Mouse (Mus musculus) lung, embryonic 15.5 days (tissue): ENCODE measurements at regions not wholly inside any gene's neighbourhood (a gene's known extent, or its start where the extent isn't known, plus 50 kb on each side); places are given as distances from the start of the nearest gene placed in this dataset.

Experiments
- ATAC-seq: fragments of 200-750 bp; cut with Nextera tagmentation; 2 replicates; pipeline ENCODE4 v1.8.0; 2017; ENCODE audit warnings: moderate number of reproducible peaks, borderline replicate concordance; ENCODE audit not compliant: low FRiP score, low TSS enrichment; ENCODE audit errors: extremely low read depth
- H3K27ac ChIP-seq: fragments of 300-500 bp; sonication (generic); 2 replicates; pipeline ENCODE4 v1.5.1; 2015; ENCODE audit warnings: moderate library complexity, mild to moderate bottlenecking, inconsistent platforms
- H3K27me3 ChIP-seq: fragments of 300-500 bp; sonication (generic); 2 replicates; pipeline ENCODE4 v1.6.1; 2015; ENCODE audit warnings: inconsistent platforms
- H3K36me3 ChIP-seq: fragments of 300-500 bp; sonication (generic); 2 replicates; pipeline ENCODE4 v1.6.1; 2015; ENCODE audit warnings: inconsistent platforms
- H3K4me1 ChIP-seq: fragments of 300-500 bp; sonication (generic); 2 replicates; pipeline ENCODE4 v1.6.1; 2015; ENCODE audit warnings: inconsistent platforms
- H3K4me2 ChIP-seq: fragments of 300-500 bp; sonication (generic); 2 replicates; pipeline ENCODE4 v1.6.1; 2015; ENCODE audit warnings: inconsistent platforms, mild to moderate bottlenecking, moderate library complexity
- H3K4me3 ChIP-seq: fragments of 300-500 bp; sonication (generic); 2 replicates; pipeline ENCODE4 v1.5.1; 2015; ENCODE audit warnings: mild to moderate bottlenecking, inconsistent platforms
- H3K9ac ChIP-seq: fragments of 300-500 bp; sonication (generic); 2 replicates; pipeline ENCODE4 v1.6.1; 2015; ENCODE audit warnings: inconsistent platforms
- H3K9me3 ChIP-seq: fragments of 300-500 bp; sonication (generic); 2 replicates; pipeline ENCODE4 v1.6.1; 2016; ENCODE audit warnings: inconsistent platforms
- WGBS: fragments of 180-500 bp; shearing (Covaris S2); methylation state at CpG from one replicate; pipeline ENCODE4 v1.1.7; 2015; 5-methylcytosine and 5-hydroxymethylcytosine counted together

DNA sequence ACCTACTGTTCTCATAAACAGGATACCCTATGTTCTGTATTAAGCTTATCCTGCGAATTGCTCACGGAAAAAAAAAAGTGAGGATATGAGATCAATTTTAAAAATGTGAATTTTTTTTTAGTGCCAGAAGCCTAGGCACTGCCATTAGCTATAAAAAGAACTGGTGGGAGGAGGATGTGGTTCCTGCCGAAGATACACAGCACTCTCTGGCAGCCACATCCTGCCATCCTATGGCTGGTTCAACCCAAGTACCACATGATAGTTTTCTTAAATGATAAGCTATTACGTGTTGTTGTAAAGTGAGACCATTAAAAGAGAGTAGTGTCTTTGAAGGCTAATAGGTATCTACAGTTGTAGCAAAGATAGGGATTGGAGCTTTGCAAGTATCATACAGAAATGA, 58.2 kb upstream of the Ppp3ca start:
- Histone ChIP-seq H3K9me3 (no peaks in the 10 kb centered on the region), H3K36me3 (no peaks in the 10 kb centered on the region), H3K27ac (no peak overlapping the region), H3K4me2 (no peak overlapping the region), H3K4me3 (no peak overlapping the region), H3K27me3 (no peaks in the 10 kb centered on the region), H3K9ac (no peak overlapping the region), H3K4me1 (peaks cover 6% of the 10 kb centered on the region; the same call in 1 of the 2 replicates)
- no peak for ATAC-seq
- WGBS: 69% methylated on average over 4 of the region's 4 CpGs

GRCm38 (mm10) chr3:136610556-136610924, 59.4 kb upstream of the Ppp3ca start:
- H3K4me2 ChIP-seq: no peak overlapping the region
- no peaks in the 10 kb centered on the region for H3K9me3 ChIP-seq
- no peak overlapping the region for H3K4me3 ChIP-seq
- H3K27ac ChIP-seq: peak overlapping the region; percentile 17; the same call in 1 of the 2 replicates
- whole genome bisulfite sequencing: 69% methylated on average over 5 of the region's 5 CpGs
- ATAC-seq: no peak
- H3K27me3 ChIP-seq: no peaks in the 10 kb centered on the region
- H3K4me1 ChIP-seq: peaks cover 6% of the 10 kb centered on the region; the same call in 1 of the 2 replicates
- no peaks in the 10 kb centered on the region for H3K36me3 ChIP-seq
- no peak overlapping the region for H3K9ac ChIP-seq

- WGBS: 22% methylated on average over 6 of the region's 6 CpGs
- H3K4me2 ChIP-seq: peak overlapping the region; percentile 7; the same call in 1 of the 2 replicates
- peak; percentile 55; the same call in 1 of the 2 replicates for ATAC-seq
- H3K9ac ChIP-seq: no peak overlapping the region
- no peaks in the 10 kb centered on the region for H3K27me3 ChIP-seq
- H3K36me3 ChIP-seq: no peaks in the 10 kb centered on the region
- H3K9me3 ChIP-seq: no peaks in the 10 kb centered on the region
- H3K4me3 ChIP-seq: no peak overlapping the region
- peak overlapping the region; percentile 17; the same call in 1 of the 2 replicates for H3K27ac ChIP-seq
- peaks cover 6% of the 10 kb centered on the region; the same call in 1 of the 2 replicates for H3K4me1 ChIP-seq
Measured at GRCm38 (mm10) chr3:136609855-136610555, 59.9 kb upstream of the Ppp3ca start.

DNA sequence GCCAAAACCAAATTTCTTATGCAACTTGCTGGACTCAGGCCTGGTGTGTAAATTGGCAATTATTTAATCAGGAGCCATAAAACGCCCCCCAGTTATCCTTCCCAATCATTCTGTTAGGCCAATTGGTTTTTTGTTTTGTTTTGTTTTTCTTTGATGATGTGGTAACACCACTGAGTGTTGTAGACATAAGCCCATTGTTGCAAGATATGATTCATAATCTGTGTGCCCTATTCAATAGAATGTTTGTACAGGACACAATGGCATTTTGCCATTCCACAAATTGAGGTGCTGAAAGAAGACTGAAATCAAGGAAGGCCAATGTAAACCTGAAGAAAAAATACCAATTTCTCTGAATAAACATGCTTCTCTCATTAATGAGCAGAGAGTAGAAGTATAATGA, 68.2 kb upstream of the Ppp3ca start:
- H3K4me1 ChIP-seq: no peaks in the 10 kb centered on the region
- no peaks in the 10 kb centered on the region for H3K36me3 ChIP-seq
- no peak overlapping the region for H3K27ac ChIP-seq
- H3K4me3 ChIP-seq: no peak overlapping the region
- ATAC-seq: no peak
- no peaks in the 10 kb centered on the region for H3K9me3 ChIP-seq
- no peak overlapping the region for H3K9ac ChIP-seq
- no peaks in the 10 kb centered on the region for H3K27me3 ChIP-seq
- 56% methylated on average over 1 of the region's 1 CpGs for WGBS
- no peak overlapping the region for H3K4me2 ChIP-seq

GRCm38 (mm10) chr3:136583937-136584336, 86.0 kb upstream of the Ppp3ca start:
- Histone ChIP-seq H3K27ac (no peak overlapping the region), H3K4me1 (no peaks in the 10 kb centered on the region), H3K9ac (no peak overlapping the region), H3K36me3 (no peaks in the 10 kb centered on the region), H3K9me3 (no peaks in the 10 kb centered on the region), H3K4me3 (no peak overlapping the region), H3K4me2 (no peak overlapping the region), H3K27me3 (no peaks in the 10 kb centered on the region)
- ATAC-seq: no peak
- 82% methylated on average over 1 of the region's 1 CpGs for WGBS

GRCm38 (mm10) chr3:136578016-136578415, 91.9 kb upstream of the Ppp3ca start:
- no peaks in the 10 kb centered on the region for H3K9me3 ChIP-seq
- H3K36me3 ChIP-seq: no peaks in the 10 kb centered on the region
- no peak for ATAC-seq
- no peak overlapping the region for H3K4me2 ChIP-seq
- no peak overlapping the region for H3K27ac ChIP-seq
- no peaks in the 10 kb centered on the region for H3K4me1 ChIP-seq
- no peak overlapping the region for H3K9ac ChIP-seq
- 64% methylated on average over 3 of the region's 3 CpGs for WGBS
- H3K4me3 ChIP-seq: no peak overlapping the region
- no peaks in the 10 kb centered on the region for H3K27me3 ChIP-seq

- Histone ChIP-seq H3K4me1 (no peaks in the 10 kb centered on the region), H3K9ac (no peak overlapping the region), H3K9me3 (no peaks in the 10 kb centered on the region), H3K27me3 (no peaks in the 10 kb centered on the region), H3K27ac (no peak overlapping the region), H3K4me3 (no peak overlapping the region), H3K36me3 (no peaks in the 10 kb centered on the region), H3K4me2 (no peak overlapping the region)
- ATAC-seq: no peak
- 77% methylated on average over 1 of the region's 1 CpGs for WGBS
Measured at GRCm38 (mm10) chr3:136570517-136570916, 99.4 kb upstream of the Ppp3ca start.

- no peaks in the 10 kb centered on the region for H3K4me1 ChIP-seq
- ATAC-seq: no peak
Measured at GRCm38 (mm10) chr3:136556488-136556887, 113.4 kb upstream of the Ppp3ca start.

GRCm38 (mm10) chr3:136549471-136549870, 120.5 kb upstream of the Ppp3ca start:
- no peaks in the 10 kb centered on the region for H3K4me1 ChIP-seq
- no peak for ATAC-seq
- no peaks in the 10 kb centered on the region for H3K27me3 ChIP-seq
- no peak overlapping the region for H3K27ac ChIP-seq
- no peaks in the 10 kb centered on the region for H3K36me3 ChIP-seq
- H3K9me3 ChIP-seq: no peaks in the 10 kb centered on the region
- H3K4me2 ChIP-seq: no peak overlapping the region
- H3K9ac ChIP-seq: no peak overlapping the region
- H3K4me3 ChIP-seq: no peak overlapping the region
- 62% methylated on average over 1 of the region's 1 CpGs for WGBS

More at GRCm38 (mm10) chr3:136556488-136556887, 113.4 kb upstream of the Ppp3ca start:
- no peak overlapping the region for H3K9ac ChIP-seq
- no peak overlapping the region for H3K4me2 ChIP-seq
- H3K36me3 ChIP-seq: no peaks in the 10 kb centered on the region
- H3K4me3 ChIP-seq: no peak overlapping the region
- H3K27me3 ChIP-seq: no peaks in the 10 kb centered on the region
- no peaks in the 10 kb centered on the region for H3K9me3 ChIP-seq
- H3K27ac ChIP-seq: no peak overlapping the region
- WGBS: 89% methylated on average over 2 of the region's 2 CpGs

DNA sequence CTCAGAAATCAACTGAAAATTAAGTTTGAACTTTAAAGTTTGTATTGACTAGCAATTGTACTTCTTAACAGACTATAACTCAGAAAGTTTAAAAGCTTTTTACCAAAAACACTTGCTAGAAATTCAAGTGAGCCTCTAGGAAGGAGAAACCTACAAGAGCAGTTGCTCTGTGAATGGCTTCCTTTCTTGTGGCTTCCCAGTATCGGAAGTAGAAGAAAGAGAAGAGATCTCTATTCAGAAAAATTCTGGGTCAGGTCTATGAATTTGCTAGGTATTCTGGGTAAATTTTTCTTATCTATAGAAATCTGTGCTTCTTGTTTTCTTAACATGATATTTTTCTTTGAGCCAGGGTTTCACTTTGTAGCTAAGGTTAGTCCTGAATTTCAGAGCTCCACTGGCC, 138.3 kb upstream of the Ppp3ca start:
- no peak overlapping the region for H3K9ac ChIP-seq
- H3K4me1 ChIP-seq: no peaks in the 10 kb centered on the region
- no peak overlapping the region for H3K4me2 ChIP-seq
- ATAC-seq: no peak
- H3K9me3 ChIP-seq: no peaks in the 10 kb centered on the region
- no peaks in the 10 kb centered on the region for H3K27me3 ChIP-seq
- 92% methylated on average over 1 of the region's 1 CpGs for WGBS
- no peak overlapping the region for H3K27ac ChIP-seq
- H3K4me3 ChIP-seq: no peak overlapping the region
- H3K36me3 ChIP-seq: no peaks in the 10 kb centered on the region

DNA sequence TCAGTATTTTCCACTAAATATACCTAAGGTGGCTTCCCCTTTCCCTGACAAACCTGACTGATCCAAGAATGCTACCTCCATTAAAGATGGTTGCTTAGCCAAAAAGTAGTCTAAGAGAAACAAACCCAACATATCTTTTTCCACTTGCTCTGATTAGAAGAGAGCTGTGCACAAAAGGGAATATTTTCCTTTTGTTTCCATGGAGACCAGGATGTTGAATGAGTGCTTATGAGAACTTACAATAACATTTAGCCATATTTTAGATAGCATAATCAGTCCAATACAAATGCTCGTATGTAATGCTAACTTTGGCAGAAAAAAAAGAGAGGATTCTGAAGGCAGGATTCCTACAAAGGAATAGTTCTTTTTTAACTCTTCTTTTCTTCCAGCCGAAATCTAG, 161.3 kb upstream of the Ppp3ca start:
- no peak overlapping the region for H3K9ac ChIP-seq

DNA sequence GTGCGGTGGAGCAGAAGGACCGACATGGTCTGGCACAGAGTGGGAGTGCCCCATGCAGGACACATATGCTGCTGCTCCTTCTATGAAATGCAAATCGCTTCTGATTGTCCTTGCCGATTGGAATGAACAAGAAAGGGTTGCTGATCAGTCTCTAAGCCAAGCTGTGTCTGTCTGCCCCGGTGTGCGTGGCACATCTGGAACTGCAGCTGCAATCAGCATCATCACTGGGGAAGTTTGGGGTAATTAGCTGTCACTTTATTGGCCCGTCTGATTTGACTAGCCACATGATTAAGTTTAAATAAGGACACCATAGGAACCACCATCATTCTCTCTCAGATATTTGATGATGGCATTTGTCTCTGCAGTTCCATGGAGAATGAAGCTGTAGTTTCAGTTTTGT, 162.9 kb upstream of the Ppp3ca start:
- H3K4me1 ChIP-seq: no peaks in the 10 kb centered on the region
- H3K9ac ChIP-seq: no peak overlapping the region
- H3K36me3 ChIP-seq: no peaks in the 10 kb centered on the region
- no peak for ATAC-seq
- no peaks in the 10 kb centered on the region for H3K27me3 ChIP-seq
- H3K4me2 ChIP-seq: no peak overlapping the region
- H3K4me3 ChIP-seq: no peak overlapping the region
- no peak overlapping the region for H3K27ac ChIP-seq
- no peaks in the 10 kb centered on the region for H3K9me3 ChIP-seq
- WGBS: 84% methylated on average over 7 of the region's 7 CpGs

More for the DNA sequence above, 161.3 kb upstream of the Ppp3ca start:
- no peak overlapping the region for H3K4me2 ChIP-seq
- no peak for ATAC-seq
- WGBS: 24% methylated on average over 2 of the region's 2 CpGs
- no peaks in the 10 kb centered on the region for H3K9me3 ChIP-seq
- H3K4me1 ChIP-seq: no peaks in the 10 kb centered on the region
- H3K36me3 ChIP-seq: no peaks in the 10 kb centered on the region
- H3K27ac ChIP-seq: no peak overlapping the region
- H3K27me3 ChIP-seq: no peaks in the 10 kb centered on the region
- no peak overlapping the region for H3K4me3 ChIP-seq

DNA sequence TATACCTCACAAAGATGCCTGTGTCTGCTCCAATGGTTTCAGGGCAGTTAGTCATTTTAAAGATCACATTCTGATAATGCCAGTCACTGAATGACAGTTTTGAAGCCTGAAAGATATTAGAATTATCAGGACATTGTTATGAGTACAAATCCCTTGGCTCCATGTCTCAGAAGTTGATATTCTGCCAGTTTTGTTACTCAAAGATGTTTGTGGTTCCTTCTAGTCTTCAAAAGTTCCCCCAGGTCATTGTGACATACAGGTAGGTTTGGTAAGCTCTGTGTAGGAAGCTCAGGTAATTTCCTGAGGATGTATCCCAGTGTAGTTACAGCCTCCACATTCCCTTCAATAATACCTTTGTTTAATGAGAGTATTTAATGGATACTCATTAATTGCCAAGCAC, 169.0 kb upstream of the Bank1 start:
- no peak overlapping the region for H3K27ac ChIP-seq
- ATAC-seq: no peak

More for the DNA sequence above, 169.0 kb upstream of the Bank1 start:
- Histone ChIP-seq H3K4me2 (no peak overlapping the region), H3K4me1 (no peaks in the 10 kb centered on the region), H3K4me3 (no peak overlapping the region), H3K36me3 (no peaks in the 10 kb centered on the region), H3K9ac (no peak overlapping the region), H3K9me3 (no peaks in the 10 kb centered on the region), H3K27me3 (no peaks in the 10 kb centered on the region)
